Mouse (Mus musculus): ENCODE results near the gene Srd5a2. TPM values are rescaled to one million over a fixed set of nuclear protein-coding genes. Genes with fewer than 3 reads are reported as not detected.

Gene Srd5a2
- polyA plus RNA-seq, 1 experiment = not detected

DNA sequence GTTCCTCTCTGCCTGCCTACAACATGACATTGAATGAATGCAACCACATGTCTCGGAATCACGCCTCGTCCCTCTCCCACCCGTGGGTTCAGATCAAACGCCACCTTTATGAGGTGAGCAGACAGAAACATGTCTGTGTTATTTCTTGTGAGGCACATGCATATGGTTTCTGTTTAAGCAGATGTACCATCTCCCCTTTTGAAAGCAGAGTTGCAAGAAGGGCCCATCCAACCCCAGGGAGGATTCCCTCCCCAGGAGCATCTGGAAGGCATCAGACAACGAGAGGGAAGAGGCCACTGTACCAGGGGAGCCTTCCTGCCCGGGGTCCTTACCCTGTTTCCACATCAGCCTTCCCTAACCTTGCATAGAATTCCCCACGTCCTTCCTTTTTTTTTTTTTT is 40.7 kb downstream of the Srd5a2 start:
- WGBS = 84% methylated on average over 8 of the region's 8 CpGs
- no peaks in the 10 kb centered on the region for H3K4me1 ChIP-seq (ENCODE audit: control insufficient read depth, insufficient read depth, insufficient read length)
- H3K27me3 ChIP-seq (ENCODE audit: control insufficient read depth, insufficient read depth, low read length) = no peaks in the 10 kb centered on the region
- no peak for DNase-seq (ENCODE audit: low read depth in 1 of 2, low spot score in 2 of 2)
- TF ChIP-seq POLR2A (IDR thresholded peaks at IDR 0.05; ENCODE audit: low read depth, low read length) (no peak), CTCF (IDR thresholded peaks at IDR 0.05; ENCODE audit: extremely low read depth, insufficient read depth, insufficient read length, insufficient replicate concordance) (no peak)
- H3K27ac ChIP-seq (ENCODE audit: insufficient read depth, low read length) = no peak overlapping the region
- H3K4me3 ChIP-seq (ENCODE audit: extremely low read depth, insufficient read depth, insufficient read length) = no peak overlapping the region
- no peaks in the 10 kb centered on the region for H3K36me3 ChIP-seq (ENCODE audit: control insufficient read depth, insufficient read depth, low read length)

GRCm38 (mm10) chr17:74002396-74002795 is 45.3 kb downstream of the Srd5a2 start:
- no peaks in the 10 kb centered on the region for H3K36me3 ChIP-seq (ENCODE audit: control insufficient read depth, insufficient read depth, low read length)
- no peak overlapping the region for H3K4me3 ChIP-seq (ENCODE audit: extremely low read depth, insufficient read depth, insufficient read length)
- TF ChIP-seq POLR2A (IDR thresholded peaks at IDR 0.05; ENCODE audit: low read depth, low read length) = no peak
- no peak for TF ChIP-seq CTCF (IDR thresholded peaks at IDR 0.05; ENCODE audit: extremely low read depth, insufficient read depth, insufficient read length, insufficient replicate concordance)
- H3K27ac ChIP-seq (ENCODE audit: insufficient read depth, low read length) = no peak overlapping the region
- 82% methylated on average over 2 of the region's 2 CpGs for WGBS
- no peaks in the 10 kb centered on the region for H3K4me1 ChIP-seq (ENCODE audit: control insufficient read depth, insufficient read depth, insufficient read length)
- no peaks in the 10 kb centered on the region for H3K27me3 ChIP-seq (ENCODE audit: control insufficient read depth, insufficient read depth, low read length)
- DNase-seq (ENCODE audit: low read depth in 1 of 2, low spot score in 2 of 2) = no peak

- H3K4me3 ChIP-seq (ENCODE audit: extremely low read depth, insufficient read depth, insufficient read length) = no peak overlapping the region
- WGBS = 92% methylated on average over 13 of the region's 13 CpGs
- no peaks in the 10 kb centered on the region for H3K36me3 ChIP-seq (ENCODE audit: control insufficient read depth, insufficient read depth, low read length)
- H3K27ac ChIP-seq (ENCODE audit: insufficient read depth, low read length) = no peak overlapping the region
- H3K27me3 ChIP-seq (ENCODE audit: control insufficient read depth, insufficient read depth, low read length) = no peaks in the 10 kb centered on the region
- H3K4me1 ChIP-seq (ENCODE audit: control insufficient read depth, insufficient read depth, insufficient read length) = no peaks in the 10 kb centered on the region
- TF ChIP-seq POLR2A (IDR thresholded peaks at IDR 0.05; ENCODE audit: low read depth, low read length) (no peak), CTCF (IDR thresholded peaks at IDR 0.05; ENCODE audit: extremely low read depth, insufficient read depth, insufficient read length, insufficient replicate concordance) (no peak)
- DNase-seq (ENCODE audit: low read depth in 1 of 2, low spot score in 2 of 2) = no peak
Measured at GRCm38 (mm10) chr17:73995907-73996645, 51.6 kb downstream of the Srd5a2 start.

DNA sequence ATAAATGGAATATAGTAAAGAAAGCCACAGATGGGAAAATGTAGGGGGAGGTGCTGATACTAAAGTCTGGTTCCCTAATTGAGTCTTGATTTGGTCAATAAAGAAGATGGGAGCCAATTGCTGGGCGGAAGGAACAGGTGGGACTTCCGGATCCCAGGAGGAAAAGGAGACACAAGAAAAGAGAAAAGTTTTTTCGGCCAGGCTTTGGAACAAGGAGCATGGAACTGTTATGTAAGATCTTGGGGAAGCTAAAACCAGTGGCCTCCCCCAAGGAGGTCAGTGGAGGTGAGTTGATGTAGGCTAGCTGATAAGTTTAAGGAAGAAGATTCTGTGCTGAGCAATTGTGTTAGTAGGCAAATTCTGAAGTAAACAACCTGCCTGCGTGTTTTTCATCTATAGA is 56.5 kb downstream of the Srd5a2 start:
- no peak for TF ChIP-seq POLR2A (IDR thresholded peaks at IDR 0.05; ENCODE audit: low read depth, low read length)
- no peak for TF ChIP-seq CTCF (IDR thresholded peaks at IDR 0.05; ENCODE audit: extremely low read depth, insufficient read depth, insufficient read length, insufficient replicate concordance)
- WGBS = 91% methylated on average over 4 of the region's 4 CpGs
- Histone ChIP-seq H3K27ac (ENCODE audit: insufficient read depth, low read length) (no peak overlapping the region), H3K36me3 (ENCODE audit: control insufficient read depth, insufficient read depth, low read length) (no peaks in the 10 kb centered on the region), H3K4me1 (ENCODE audit: control insufficient read depth, insufficient read depth, insufficient read length) (no peaks in the 10 kb centered on the region), H3K4me3 (ENCODE audit: extremely low read depth, insufficient read depth, insufficient read length) (no peak overlapping the region), H3K27me3 (ENCODE audit: control insufficient read depth, insufficient read depth, low read length) (no peaks in the 10 kb centered on the region)
- DNase-seq (ENCODE audit: low read depth in 1 of 2, low spot score in 2 of 2) = no peak

- H3K4me1 ChIP-seq (ENCODE audit: control insufficient read depth, insufficient read depth, insufficient read length) = no peaks in the 10 kb centered on the region
- no peak overlapping the region for H3K4me3 ChIP-seq (ENCODE audit: extremely low read depth, insufficient read depth, insufficient read length)
- no peak for DNase-seq (ENCODE audit: low read depth in 1 of 2, low spot score in 2 of 2)
- no peak for TF ChIP-seq POLR2A (IDR thresholded peaks at IDR 0.05; ENCODE audit: low read depth, low read length)
- no peak for TF ChIP-seq CTCF (IDR thresholded peaks at IDR 0.05; ENCODE audit: extremely low read depth, insufficient read depth, insufficient read length, insufficient replicate concordance)
- H3K36me3 ChIP-seq (ENCODE audit: control insufficient read depth, insufficient read depth, low read length) = no peaks in the 10 kb centered on the region
- H3K27ac ChIP-seq (ENCODE audit: insufficient read depth, low read length) = no peak overlapping the region
- H3K27me3 ChIP-seq (ENCODE audit: control insufficient read depth, insufficient read depth, low read length) = no peaks in the 10 kb centered on the region
- WGBS = 70% methylated on average over 2 of the region's 2 CpGs
Measured at GRCm38 (mm10) chr17:73986571-73986970, 61.1 kb downstream of the Srd5a2 start.

- no peak for DNase-seq (ENCODE audit: low read depth in 1 of 2, low spot score in 2 of 2)
- TF ChIP-seq POLR2A (IDR thresholded peaks at IDR 0.05; ENCODE audit: low read depth, low read length) (no peak), CTCF (IDR thresholded peaks at IDR 0.05; ENCODE audit: extremely low read depth, insufficient read depth, insufficient read length, insufficient replicate concordance) (no peak)
Measured at GRCm38 (mm10) chr17:73985936-73986335, 61.8 kb downstream of the Srd5a2 start.

DNA sequence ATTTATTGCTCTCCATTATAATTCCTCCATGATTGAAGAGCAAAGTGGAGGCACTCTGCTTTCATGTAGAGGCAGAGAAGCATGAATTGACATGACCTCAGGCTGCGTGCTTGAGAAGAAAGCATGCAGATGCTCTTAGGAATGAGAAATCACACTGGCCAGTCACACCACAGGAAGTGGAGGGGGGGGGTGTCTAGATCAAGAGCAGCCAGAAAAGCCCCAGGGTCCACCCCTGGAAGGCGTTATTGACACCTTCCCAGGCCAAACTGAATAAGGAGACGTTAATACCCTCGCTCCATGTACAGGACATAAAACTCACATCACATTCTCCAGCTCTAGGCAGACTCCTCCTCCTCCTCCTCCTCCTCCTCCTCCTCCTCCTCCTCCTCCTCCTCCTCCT is 63.2 kb downstream of the Srd5a2 start:
- H3K4me3 ChIP-seq (ENCODE audit: extremely low read depth, insufficient read depth, insufficient read length) = no peak overlapping the region
- 54% methylated on average over 4 of the region's 4 CpGs for WGBS
- H3K27me3 ChIP-seq (ENCODE audit: control insufficient read depth, insufficient read depth, low read length) = no peaks in the 10 kb centered on the region
- TF ChIP-seq CTCF (IDR thresholded peaks at IDR 0.05; ENCODE audit: extremely low read depth, insufficient read depth, insufficient read length, insufficient replicate concordance) (no peak), POLR2A (IDR thresholded peaks at IDR 0.05; ENCODE audit: low read depth, low read length) (no peak)
- no peak for DNase-seq (ENCODE audit: low read depth in 1 of 2, low spot score in 2 of 2)
- H3K27ac ChIP-seq (ENCODE audit: insufficient read depth, low read length) = no peak overlapping the region
- H3K36me3 ChIP-seq (ENCODE audit: control insufficient read depth, insufficient read depth, low read length) = no peaks in the 10 kb centered on the region
- H3K4me1 ChIP-seq (ENCODE audit: control insufficient read depth, insufficient read depth, insufficient read length) = no peaks in the 10 kb centered on the region

More at GRCm38 (mm10) chr17:73985936-73986335, 61.8 kb downstream of the Srd5a2 start:
- no peak overlapping the region for H3K4me3 ChIP-seq (ENCODE audit: extremely low read depth, insufficient read depth, insufficient read length)
- H3K27me3 ChIP-seq (ENCODE audit: control insufficient read depth, insufficient read depth, low read length) = no peaks in the 10 kb centered on the region
- H3K36me3 ChIP-seq (ENCODE audit: control insufficient read depth, insufficient read depth, low read length) = no peaks in the 10 kb centered on the region
- H3K4me1 ChIP-seq (ENCODE audit: control insufficient read depth, insufficient read depth, insufficient read length) = no peaks in the 10 kb centered on the region
- no peak overlapping the region for H3K27ac ChIP-seq (ENCODE audit: insufficient read depth, low read length)
- WGBS = 87% methylated on average over 4 of the region's 4 CpGs

Measured in spleen, adult 2 months (tissue).